Mouse (Mus musculus) activated CD4-positive, CD25-positive, alpha-beta regulatory T cell (primary cell): Measurements from ENCODE around the gene Rhbdl1. TPM values are rescaled to one million over a fixed set of nuclear protein-coding genes. Genes with fewer than 3 reads are reported as not detected.

Experiments
- polyA plus RNA-seq, 2 experiments: library from polyadenylated mRNA; unstranded; fragments of 100-300 nt; shearing (Covaris generic); gene quantifications; one replicate each; pipeline ENCODE4 v1.2.1; 2017

Rhbdl1 gene
- 1 to 10 TPM; 1.5 to 3.3 TPM for polyA plus RNA-seq

DNA sequence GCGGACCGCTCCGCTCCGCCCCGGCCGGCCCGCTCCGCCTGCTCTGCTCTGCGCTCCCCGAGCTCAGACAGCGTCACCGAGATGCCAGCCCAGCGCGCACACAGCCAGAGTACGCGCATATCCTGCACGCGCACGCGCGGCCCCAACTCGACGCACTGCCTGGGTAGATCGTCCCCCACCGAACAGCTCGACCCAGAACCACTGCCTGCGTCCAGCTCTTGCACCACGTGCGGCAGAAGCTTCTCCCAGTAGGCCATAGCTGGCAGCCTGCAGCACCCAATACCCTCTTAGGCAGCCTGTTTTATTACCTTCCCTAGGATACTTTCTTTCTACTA is at the start of gene Rhbdl1:
Gene Rhbdl1 (minus strand): TSS at position 220 of the 335 bp plus-strand sequence.

DNA sequence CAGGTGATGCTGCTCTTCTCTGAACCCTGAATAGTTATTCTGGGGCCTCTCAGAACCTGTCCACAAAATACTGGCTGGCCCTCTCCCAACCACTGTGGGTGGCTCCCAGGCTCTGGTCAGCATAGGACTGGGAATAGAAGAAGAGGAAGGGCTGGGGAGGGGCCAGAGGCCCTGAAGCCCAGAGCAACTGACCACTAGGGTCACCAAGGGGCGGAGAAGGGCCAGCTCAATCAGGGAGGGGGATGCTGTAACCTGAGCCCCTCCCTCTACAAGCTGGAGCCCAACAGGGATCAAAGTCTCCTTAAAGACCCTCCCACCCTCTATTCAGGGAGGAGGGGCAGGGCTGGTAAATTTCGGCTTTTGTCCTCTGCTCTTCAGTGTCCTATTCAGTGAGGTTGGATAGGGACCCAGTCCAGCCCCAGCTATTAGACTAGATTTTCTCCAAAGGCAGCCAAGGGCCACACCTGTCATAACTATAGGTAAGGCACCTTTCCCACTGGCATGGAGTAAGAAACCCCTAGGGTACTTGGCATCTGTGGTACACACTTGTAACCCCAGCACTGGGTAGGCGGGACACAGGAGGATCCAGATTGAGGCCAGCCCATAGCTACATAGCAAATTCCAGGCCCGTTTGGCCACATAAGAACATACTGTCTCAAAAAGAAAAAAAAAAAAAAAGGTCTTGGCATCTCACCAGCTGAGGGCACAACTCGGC is 43.3 kb upstream of the Rhbdl1 start, which contains the start of gene Wfikkn1:
Gene Wfikkn1 (minus strand): TSS at position 663 of the 715 bp plus-strand sequence.

DNA sequence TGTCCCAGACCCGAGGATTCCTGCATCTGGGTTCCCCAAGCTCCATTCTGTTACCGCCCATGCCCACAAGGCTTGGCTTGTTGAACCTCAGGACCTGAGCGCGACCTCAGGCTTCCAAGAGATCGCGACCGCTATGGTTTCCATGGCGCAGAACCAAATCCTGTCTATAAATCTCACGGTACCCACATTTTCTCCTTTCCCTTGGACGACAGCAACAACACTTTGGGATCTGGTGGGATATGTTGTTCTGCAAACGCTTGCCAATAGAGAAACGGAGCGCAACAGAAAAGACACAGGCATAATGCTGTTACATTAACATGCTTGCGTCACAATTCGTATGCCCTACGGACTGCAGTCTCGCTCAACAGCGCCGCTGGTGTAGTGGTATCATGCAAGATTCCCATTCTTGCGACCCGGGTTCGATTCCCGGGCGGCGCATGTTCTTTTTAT is 37.7 kb upstream of the Rhbdl1 start, which contains the start of gene Mettl26:
Gene Mettl26 (plus strand): TSS at position 354 of the 450 bp plus-strand sequence.

DNA sequence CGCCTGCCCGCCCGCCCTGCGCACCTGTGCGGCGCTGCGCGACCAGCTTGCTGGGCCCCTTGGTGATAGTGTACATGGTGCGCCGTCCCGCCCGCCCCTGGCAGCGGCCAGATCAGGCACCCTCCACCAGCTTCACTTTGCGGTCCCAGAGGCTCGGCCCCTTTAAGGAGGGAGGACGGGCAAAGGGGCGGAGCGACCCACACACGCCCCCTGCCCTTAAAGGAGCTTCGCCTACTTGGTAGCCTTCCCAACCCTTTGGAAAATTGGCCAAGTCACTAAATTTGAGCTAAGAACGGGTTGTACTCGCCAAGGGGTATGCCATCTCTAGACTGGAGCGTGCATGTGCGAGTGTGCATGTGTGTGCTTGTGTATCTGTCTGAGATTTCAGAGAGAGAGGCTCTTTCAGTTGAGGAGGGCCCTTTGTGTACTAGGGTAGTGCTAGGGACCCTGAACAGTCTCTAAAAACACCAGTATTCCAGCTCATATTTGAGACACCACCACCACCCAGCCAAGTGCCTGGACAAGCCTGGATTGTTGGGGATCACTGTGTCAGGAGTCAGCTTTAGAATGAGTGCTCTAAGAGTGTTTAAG is 31.6 kb upstream of the Rhbdl1 start, which contains the start of gene Mcrip2:
Gene Mcrip2 (minus strand): TSS at position 164 of the 591 bp plus-strand sequence.

DNA sequence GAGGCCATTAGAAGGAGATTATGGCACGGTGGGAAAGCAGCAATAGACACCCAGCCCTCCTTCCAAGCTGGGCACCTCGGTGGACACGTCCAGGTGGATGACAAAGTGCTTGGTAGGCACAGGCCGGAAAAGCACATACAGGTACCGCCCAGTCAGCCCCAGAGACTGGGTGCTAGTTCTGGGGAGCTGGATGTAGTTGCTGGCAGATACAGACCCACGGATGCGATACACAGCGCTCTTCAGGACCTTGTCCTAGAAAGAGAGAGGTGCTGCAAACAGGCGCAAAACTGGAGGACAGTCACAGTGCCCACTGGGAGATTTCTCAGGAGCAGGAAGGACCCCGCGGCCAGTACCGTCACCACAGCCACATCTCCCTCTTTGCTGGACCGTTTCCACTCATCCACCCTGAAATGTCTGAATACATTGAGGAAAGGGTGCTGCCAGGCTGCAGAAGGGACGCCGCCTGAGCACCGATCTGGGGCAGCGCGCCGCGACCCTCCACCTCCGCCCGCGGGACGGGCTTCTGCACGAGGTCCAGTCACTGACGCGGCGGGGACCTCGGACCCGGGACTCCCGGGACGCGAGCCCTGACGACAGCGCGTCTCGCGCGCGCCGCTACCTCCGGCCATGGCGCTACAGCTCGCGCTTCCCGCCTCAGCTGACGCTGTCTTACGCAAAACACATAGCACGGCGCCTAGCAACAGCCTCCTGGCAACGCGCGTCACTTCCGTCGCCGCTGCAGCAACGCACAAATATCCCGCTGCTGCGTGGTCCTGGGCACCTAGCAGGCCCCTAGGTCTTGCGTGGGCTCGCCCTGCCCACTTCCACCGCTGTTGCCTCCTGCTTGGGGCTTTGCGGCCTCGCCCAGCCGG is 24.0 kb upstream of the Rhbdl1 start, which contains the start of gene Wdr90:
Gene Wdr90 (minus strand): TSS at position 670 of the 872 bp plus-strand sequence.

DNA sequence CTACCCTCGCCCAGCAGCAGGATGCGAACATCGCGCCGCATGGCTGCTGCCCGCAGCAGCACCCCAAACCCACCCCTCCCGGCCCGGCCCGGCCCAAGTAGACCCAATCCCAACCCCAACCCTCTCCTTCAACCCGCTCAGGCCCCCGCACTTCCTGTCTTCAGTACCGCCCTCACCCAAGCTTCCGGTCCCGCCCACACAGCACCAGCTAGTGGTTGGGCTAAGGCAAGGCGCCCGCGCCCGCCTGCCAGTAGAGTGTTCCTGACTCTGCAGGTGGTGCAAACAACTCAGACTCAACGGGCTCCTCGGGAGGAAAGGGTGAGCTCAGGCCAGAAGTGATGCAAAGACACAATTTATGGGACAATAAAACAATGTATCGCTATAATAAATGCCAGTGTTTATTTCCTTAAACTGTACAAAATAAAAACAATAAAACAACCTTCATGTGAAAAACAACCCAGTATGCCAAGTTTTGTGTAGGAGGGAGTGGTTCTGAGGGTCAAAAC is 7.4 kb upstream of the Rhbdl1 start, which contains the start of gene Rhot2:
Gene Rhot2 (minus strand): TSS at position 456 of the 506 bp plus-strand sequence.

DNA sequence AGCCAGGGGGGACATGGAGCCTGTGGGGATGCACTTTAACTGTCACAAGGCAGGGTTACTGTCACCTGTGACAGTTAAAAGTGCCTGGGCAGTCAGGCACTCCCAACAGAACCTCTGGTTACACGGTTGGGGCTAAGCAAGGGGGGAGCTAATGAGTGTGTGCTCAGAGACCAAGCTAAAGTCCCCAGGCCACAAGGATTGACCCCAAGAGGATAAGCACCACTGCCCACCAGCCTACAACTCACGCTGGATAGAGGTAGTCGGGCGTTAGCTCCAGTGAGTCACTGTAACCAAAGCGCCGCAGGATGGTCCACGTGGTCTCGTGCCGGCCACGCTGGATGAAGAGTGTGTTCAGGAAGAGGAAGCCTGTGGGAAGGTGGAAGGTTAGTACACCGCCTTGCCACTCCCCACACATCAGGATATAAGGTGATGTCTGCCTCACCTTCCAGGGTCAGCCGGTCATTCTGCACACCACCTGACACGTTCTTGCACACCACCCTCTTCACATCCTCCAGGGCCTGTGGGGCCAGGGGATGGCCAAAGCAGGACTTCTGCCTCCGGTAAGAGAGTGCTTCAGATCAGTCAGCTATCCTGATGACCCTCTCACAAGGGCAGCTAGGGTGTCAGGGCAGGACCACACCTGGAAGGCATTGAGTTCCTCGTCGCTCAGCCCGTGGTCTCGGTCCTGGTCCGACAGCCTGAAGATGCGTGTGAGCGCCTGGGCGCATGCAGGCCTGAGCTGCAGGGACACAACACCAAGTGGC is 4.2 kb upstream of the Rhbdl1 start, which contains the start of gene Gm20683:
Gene Gm20683 (minus strand): TSS at position 647 of the 764 bp plus-strand sequence.

DNA sequence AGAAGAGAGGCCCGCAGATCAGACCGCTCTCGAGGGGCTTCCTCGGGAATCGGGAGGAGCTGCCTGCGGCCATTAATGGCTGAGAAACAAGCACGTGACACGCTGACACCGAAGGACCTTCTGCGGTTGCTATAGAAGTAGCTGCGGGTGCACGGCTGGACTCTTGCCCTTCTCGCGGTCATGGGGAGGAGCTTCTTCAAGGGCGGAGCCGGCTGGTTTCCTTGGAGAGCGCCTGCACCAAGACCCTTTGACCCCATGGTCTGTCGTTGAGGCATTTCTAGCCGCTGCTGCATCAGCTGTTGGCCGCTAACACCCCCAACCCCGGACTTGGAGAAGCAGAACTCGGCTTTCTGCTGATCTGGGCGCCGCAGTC is 3.8 kb downstream of the Rhbdl1 start, which contains the start of gene Stub1:
Gene Stub1 (minus strand): TSS at position 114 of the 373 bp plus-strand sequence.

DNA sequence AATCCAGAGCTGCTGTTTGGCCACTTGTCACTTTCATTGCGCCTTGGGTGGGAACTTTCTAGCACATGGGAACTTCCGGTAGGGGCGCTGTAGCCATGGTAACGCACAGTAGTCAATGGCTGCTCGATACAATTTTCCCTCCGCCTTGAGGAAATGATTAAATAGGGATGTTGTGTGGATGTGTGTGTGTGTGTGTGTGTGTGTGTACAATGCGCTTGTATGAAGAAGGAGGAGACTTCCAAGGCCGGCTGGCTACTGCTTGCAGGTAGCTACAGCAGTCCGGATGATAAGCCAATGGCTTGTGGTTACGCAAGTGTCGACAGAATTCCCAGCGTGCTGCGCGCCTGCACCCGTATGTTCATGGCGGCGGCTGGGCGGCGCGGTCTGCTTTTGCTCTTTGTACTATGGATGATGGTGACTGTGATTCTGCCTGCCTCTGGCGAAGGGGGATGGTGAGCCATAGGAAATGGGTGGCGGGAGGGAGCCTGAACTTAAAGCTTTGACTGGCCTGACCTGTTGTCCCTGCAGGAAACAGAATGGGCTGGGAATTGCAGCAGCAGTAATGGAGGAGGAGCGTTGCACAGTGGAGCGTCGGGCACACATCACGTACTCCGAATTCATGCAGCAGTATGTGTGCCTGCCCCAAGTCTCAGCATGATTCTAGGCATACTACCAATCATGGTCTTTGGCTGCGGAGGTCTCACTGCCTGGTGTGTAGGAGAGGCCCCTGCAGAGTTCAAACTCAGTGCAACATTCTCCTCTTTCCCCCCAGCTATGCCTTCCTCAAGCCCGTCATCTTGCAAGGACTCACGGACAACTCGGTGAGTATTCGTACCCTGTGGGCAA is 8.2 kb downstream of the Rhbdl1 start, which contains the start of gene Jmjd8:
Gene Jmjd8 (plus strand): TSS at position 156 of the 846 bp plus-strand sequence.

DNA sequence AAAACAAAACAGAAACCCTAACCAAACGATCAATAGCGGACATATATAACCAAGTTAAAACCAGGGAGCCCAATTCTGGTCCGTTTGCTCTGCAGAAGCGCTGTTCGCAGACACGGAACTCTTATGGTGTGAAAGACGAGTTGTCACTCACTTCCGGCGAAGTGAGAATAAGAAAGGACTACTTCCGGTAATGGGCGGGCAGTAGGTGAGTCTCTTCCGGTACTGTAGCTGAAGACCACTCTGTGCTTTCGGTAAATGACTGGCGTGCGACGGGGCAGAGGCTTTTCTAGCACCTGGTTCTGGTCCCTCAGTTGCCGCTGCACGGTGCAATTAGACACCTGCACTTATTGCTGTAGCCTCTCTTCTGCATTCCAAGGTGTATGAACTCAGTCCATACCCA is 13.6 kb downstream of the Rhbdl1 start, which contains the start of gene Wdr24:
Gene Wdr24 (plus strand): TSS at position 176 of the 400 bp plus-strand sequence.

DNA sequence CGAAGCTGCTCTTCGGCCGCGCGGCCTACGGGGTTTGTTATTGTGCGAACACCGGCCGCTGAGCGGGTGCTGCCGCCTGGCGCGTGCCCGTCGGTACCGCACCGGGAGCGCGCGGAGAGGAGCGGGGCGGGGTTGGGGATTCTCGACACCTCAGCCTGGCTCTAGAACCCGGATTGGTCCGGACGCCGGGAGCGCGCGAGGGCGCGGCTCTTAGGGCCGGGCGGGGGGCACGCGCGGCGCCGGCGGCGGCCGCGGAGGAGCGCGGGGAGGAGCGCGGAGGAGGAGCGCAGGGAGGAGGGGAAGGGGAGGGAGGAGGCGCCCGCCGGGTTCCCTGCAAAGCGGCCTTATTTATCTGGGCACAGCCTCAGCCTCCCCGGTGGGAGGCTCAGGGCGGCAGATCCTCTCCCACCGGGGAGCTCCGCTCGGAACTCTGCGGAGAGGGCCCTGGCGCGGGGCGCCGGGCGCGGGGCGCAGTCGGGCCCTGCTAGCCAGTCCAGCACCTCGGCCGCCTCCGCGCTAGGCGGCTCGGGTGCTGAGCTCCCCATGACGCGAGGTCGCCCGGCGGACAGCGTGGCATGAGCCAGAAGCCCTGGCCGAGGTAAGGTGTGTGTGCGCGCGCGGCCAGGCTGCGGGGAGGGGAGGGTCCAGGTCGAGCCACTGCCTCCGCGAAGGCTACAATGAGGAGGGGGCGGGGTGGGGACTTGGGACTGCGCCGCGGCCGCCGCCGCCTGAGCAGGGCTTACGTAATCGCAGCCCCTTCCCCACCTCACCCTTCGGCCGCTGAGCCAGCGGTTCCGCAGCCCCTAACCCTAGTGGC is 28.1 kb downstream of the Rhbdl1 start, which contains the start of gene Fbxl16:
Gene Fbxl16 (plus strand): TSS at position 297 of the 817 bp plus-strand sequence.

DNA sequence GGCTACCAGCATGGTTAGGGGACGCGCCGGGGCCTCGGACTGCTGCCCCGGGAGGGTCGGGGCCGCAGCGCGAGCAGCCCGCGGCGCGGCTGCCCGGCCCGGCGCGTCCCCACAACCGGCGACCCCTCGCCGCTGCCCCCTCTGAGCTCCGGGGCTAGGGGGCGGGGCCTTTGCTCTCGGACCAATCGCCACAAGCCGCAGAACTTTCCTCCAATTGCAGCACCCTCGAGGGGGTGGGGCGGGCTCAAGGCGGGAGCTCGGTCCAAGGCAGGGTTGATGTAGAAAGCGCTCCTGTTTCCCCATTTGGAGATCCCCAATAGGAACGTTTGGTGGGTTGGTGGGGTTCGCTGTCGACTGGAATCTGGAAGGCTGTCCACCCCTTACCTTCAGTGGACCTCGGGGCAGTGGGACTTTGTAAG is 40.1 kb downstream of the Rhbdl1 start, which contains the start of gene Metrn:
Gene Metrn (minus strand): TSS at position 186 of the 419 bp plus-strand sequence.

DNA sequence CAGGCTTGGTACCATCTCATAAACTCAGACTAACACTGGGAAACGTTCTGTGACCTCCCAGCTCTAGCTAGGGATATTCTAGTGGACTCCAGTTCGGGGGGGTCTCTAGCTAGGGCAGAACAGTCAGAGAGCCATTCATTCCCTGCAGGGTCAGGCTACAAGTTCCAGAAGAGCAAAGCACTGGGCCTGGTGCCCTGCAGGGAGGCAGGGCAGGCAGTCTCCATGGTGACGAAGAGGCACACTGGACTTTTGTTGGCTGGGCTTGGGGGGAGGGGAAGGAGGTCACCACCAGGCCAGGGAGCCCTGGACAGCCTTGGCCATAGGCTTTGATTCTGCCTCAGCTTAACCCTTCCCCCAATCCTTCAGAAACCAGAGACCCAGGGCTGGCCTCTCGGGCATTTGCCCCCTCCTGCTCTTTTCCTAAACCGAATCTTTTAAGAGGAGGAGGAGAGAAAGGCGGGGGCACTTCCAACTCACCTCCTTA is 41.4 kb downstream of the Rhbdl1 start, which contains the start of gene AC134908.4:
Gene AC134908.4 (minus strand): TSS at position 51 of the 484 bp plus-strand sequence.

DNA sequence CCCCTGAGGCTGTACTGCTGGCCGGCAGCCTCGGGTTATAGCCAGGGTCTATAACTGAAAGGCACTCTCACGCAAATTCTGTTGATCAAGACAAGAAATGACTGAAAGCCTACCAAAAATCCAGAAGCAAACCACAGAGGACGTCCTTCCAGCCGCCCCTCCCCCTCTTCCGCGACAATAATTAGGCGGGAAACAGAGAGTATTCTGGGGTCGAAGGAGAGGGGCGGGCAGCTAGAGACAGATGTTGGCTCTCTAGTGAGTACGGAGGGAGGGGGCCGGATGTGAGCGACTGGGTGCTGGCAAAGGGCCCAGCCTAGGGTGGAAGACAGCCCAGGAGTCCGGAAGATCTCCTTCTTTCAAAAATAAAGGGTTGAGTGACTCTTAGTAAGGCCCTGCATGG is 44.5 kb downstream of the Rhbdl1 start, which contains the start of gene Fam173a:
Gene Fam173a (minus strand): TSS at position 287 of the 400 bp plus-strand sequence.

DNA sequence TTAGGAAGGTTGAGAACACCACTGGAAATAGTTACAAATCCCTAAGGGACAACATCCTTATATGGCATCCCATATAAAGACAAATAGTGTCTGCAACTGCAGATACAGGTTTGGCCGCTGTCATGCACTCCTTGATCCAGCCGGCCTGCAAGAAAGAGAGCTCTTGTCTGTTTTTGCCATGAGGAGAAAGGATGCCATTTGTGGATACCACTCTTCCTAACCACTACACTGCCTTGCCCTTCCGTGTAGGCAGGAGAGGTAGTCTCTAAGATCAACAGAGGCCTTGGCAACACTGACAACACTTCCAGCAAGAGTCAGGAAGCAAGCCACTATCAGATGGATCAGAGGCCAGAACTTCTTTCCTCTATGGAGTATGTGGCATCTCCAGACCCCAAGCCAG is 50.8 kb downstream of the Rhbdl1 start, which contains the start of gene Ccdc78:
Gene Ccdc78 (plus strand): TSS at position 301 of the 400 bp plus-strand sequence.

DNA sequence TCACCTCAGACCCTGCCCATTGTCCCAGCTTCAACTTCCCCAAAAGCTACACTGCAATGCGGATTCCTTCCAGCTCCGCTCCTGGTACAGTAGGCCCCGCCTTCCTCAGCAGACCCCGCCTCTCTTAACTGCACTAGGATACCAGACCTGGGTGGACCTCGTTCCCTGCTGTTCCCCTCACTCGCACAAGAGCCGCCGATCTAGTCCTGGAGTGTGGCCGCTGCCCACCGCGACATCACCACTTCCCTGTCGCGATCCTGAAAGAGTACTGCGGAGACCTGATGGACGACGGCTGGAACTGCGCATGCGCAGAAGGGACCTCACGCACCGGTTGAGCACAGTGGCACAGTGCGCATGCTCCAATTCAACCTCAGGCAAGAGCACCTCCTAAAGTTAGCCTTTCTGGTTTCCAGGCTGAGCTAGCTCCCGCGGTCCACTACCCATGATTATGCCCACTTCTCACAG is 51.8 kb downstream of the Rhbdl1 start, which contains the start of gene Haghl:
Gene Haghl (minus strand): TSS at position 393 of the 465 bp plus-strand sequence.

